Mouse (Mus musculus) gastrocnemius, postnatal 36 days (tissue): ENCODE data around the gene Olfr317. TPM values are rescaled to one million over a fixed set of nuclear protein-coding genes. Genes with fewer than 3 reads are reported as not detected.
"Not testable (repeated sequence)": the region's sequence is repeated elsewhere in the genome, so short reads cannot be mapped to it uniquely, and the experiment has no call there.

Source experiments
- DNase-seq, 2 experiments: peaks; one replicate each; pipeline ENCODE4 v3.0.0; 2022
- intact Hi-C: fragments of 180-260 bp; cut with DNase I; formaldehyde crosslinking; loops from one replicate; pipeline ENCODE4 v1.15.1; 2025
- long read RNA-seq, 2 experiments: library from polyadenylated mRNA; stranded (forward); transcript quantifications; one replicate each; pipeline ENCODE4 v2.0.0; 2021
- total RNA-seq, 2 experiments: library from RNA; stranded (reverse); gene quantifications; 2 replicates each; pipeline ENCODE4 v1.2.3; 2021

The Olfr317 gene
- total RNA-seq: not detected
- long read RNA-seq, experiment 1: 0 reads
- long read RNA-seq, experiment 2: 0 reads

DNA sequence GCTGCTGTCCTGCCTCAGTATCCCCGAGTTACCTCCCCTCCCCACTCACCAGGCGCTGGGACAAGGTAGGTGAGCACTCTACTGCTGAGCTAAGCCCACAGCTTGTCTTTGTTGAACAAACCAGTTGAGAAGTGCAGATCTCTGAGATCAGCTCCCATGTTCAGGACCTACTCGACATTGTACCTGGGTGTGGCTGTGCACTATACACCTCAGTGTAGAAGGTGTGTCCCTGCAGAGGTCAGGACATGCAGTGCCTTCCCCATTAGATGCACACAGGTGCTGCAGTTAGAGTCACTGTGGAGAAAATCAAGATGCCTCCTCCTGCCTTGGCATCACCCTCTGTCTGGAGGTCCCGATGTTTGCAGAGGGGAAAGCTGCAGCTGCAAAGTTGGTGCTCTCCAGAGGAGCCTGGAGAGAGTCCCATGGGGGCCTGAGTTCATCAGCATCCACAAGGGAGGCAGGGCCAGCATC lies at the start of gene Olfr317:
TSS of gene Olfr317 (minus strand) at position 421 of the 471 bp plus-strand sequence.
- intact Hi-C loops: no loop called here
- no peak for DNase-seq

DNA sequence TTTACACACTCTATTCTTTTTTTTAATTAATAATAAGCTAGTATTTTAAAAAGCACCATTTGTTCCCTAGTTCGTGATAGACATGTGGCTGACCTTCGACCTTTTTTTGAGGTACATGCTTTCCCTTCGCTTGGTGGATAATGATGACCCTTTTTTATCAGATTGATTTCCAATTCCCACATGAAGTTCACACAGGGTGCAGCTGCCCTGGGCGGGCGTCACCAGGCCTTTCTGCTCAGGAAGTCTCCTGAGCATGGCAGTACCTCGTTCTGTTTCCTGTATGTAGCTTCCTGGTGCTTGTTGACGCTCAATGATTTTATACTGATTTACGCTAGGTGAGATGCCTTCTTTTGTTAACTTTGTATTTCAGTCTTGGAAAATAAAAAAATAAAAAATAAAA lies 49.3 kb upstream of the Olfr317 start:
- no peak for DNase-seq
- intact Hi-C loops: no loop called here

DNA sequence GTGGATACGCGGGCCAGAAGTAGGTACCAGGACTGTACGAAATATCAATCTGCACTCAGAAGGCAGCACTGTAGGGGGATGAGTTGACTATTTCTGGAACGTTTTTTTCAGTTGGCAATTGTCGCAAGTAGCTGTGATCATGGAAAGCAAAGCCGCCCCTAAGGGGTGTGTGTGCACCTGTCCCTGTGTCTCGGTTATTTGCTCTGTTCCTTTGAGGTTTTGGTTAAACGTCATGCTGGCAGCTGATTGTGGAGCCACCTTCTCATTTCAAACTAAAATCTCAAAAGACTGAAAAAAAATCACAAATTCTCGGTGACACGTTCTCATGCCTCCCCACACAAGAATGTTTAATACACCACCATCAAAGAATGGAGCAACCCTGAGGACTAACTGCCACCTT lies 48.6 kb upstream of the Olfr317 start:
- no peak for DNase-seq
- intact Hi-C loops: no loop called here

DNA sequence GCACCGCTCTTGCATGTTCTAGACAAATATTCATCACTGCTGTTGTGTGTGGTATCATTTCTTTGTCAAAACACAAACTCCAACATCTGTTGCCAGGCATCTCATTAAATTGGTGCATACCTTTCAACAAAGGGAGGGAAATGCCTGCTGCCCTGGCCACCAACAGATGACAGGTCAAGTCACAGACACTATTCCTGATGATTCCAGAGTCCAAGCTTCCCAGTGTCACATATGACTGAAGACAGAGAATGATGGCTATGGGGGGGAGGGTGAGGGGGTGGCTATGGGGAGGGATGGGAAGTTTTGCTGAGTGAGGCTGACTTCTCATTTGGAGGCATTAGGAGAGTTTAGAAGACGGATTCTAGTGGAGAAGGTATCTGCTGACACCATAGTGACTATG lies 45.2 kb upstream of the Olfr317 start:
- intact Hi-C loops: no loop called here
- no peak for DNase-seq

DNA sequence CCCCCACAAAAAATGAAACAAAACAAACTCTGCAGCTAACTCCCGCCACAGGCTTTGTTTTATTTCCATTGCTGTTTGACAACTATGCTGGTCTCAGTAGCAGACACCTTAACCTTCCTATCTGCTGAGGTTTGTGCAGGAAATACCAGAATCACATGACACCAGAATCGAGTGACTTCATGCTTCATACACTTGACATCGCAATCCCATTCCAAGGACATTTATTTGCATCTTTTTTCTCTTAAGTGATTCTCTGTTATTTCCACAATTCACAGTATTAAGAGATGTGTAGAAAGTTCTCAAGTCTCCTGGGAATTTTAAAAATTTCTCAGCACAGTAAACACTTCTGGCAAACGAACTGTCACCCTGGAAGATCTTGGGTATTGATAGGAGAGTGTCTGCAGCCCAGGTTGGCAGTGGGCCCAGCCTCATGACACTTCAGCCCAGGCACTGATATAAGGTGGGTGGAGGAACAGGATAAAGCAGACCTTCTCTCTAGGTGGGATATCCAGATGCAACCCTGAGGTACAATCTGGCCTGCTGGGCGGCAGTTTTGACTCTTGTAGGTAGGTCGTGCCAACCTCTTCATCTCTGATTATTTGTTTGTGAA lies 43.6 kb upstream of the Olfr317 start, which contains the start of gene Olfr314:
TSS of gene Olfr314 (plus strand) at position 473 of the 610 bp plus-strand sequence.
- intact Hi-C loops: no loop called here
- DNase-seq: no peak

DNA sequence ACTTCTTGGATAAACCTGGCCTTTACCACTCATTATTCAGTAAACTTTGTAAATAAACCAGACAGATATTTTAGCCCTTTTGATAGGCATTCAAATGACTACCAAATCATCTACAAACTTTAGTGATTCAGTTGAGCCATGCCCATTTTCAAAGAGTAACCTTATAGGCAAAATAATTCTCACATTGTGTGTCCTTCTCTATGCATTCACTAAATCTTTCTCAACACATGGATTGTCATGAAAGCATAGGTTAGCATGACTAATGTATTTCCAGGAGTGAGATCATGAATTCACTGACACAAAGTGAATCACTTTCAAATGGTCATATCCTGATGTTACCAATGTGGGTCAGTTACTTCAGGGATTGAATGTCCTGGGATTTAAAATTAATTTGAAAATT lies 33.9 kb upstream of the Olfr317 start, which contains the start of gene Olfr315:
TSS of gene Olfr315 (plus strand) at position 301 of the 400 bp plus-strand sequence.
- DNase-seq: no peak
- intact Hi-C loops: no loop called here

DNA sequence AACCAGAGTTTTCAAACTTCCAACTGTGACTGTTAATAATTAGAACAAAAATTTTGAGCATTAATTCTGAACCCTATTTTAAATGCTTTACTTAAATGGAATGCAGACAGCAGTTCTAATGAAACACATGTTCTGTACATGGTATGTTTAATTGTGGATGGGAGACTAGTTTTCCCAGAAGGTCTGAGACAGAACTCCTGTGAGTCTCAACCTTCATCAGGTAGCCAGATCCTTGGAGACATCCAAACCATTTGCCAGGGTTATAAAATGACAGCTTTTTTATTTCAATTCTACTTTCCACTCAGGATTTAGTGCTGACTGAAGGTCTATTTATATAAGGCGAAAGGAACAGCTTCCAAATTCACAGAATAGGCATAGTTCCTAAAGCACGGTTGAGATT lies 13.4 kb upstream of the Olfr317 start, which contains the start of gene Olfr316:
TSS of gene Olfr316 (plus strand) at position 301 of the 400 bp plus-strand sequence.
- no peak for DNase-seq
- intact Hi-C loops: no loop called here

DNA sequence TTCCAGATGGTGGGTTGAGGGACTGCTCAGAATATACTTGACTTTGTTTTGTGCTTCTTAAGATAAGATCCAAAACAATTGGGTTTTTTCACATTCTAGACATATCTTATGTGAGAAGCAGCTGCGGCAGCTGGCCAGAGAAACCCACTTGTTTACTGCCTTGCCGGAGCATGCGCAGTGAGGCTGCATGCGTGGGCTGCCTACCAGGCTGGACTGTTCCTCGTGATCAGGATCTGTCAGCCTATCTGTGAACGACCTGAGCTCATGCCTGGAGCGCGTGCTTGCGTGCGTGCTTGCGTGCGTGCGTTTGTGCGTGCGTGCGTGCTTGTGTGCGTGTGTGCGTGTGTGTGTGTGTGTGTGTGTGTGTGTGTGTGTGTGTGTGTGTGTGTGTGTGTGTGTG lies 12.1 kb upstream of the Olfr317 start:
- intact Hi-C loops, DNase-seq: not testable (repeated sequence)

DNA sequence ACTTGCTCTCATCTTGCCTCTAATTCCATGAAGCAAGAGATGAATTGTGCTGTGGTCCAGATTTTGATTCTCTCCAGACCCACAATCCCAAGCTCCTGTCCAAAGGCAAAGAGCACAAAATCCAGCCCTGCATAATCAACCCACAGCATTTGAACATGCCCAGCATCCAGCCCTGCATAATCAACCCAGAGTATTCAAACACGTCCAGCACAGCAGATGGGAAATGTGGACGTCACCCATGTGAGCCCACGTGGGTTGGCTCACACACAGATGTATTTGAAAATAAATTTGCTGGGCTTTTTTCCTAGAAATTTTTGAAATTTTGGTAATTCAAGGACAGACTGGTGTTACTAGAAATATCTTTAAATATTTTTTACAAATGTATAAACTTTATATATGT lies 5.6 kb downstream of the Olfr317 start:
- no peak for DNase-seq
- intact Hi-C loops: no loop called here

DNA sequence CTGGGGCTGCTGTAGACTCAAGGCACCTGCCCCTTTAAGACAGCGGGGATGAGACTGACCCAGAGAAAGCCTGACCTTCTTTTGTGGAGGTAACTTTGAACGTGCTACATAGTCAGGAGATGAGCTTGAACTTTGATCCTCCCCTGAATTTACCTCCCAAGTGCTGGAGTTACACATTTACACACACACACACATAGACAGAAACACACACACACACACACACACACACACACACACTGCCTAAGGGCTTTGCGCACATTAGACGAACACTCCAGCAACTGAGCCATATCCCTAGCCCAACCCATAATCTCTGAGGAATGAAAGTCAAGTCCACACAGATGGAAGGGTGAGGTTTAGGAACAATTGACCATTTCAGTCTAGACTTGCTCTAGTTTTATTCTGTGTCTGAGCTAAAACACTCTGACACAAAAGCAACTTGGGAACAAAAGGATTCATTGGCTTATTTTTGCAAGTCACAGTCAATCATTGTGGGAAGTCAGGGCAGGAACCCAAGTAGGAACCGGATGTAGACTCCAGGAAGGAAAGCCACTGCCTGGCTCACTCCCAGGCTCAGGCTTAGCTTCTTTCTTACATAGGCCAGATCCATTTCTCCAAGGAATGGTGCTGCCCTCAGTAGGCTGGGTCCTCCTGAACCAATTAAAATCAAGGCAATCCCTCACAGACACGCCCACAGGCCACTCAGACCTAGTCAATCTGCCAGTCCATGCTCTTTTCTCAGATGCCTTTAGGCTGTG lies 10.9 kb downstream of the Olfr317 start:
- intact Hi-C loops, DNase-seq: not testable (repeated sequence)

DNA sequence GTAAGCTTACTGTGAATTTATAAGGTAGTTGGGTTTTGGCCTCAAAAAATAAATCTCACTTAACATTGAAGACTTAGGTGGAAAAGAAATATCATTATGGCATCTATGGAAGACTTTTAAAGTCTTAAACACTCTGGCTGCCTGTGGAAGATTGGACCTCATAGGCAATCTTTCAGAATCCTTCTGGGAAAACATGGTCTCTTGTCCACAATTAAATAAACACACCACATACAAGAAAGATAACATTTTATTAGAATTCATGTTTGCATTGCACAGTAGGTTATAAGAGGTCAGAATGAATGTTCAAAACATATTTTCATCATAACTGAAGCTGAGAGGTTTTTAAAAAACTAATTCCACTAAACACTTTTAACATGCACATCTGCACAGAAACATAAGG lies 15.1 kb downstream of the Olfr317 start, which contains the start of gene Olfr318:
TSS of gene Olfr318 (minus strand) at position 101 of the 400 bp plus-strand sequence.
- intact Hi-C loops: no loop called here
- DNase-seq: no peak

DNA sequence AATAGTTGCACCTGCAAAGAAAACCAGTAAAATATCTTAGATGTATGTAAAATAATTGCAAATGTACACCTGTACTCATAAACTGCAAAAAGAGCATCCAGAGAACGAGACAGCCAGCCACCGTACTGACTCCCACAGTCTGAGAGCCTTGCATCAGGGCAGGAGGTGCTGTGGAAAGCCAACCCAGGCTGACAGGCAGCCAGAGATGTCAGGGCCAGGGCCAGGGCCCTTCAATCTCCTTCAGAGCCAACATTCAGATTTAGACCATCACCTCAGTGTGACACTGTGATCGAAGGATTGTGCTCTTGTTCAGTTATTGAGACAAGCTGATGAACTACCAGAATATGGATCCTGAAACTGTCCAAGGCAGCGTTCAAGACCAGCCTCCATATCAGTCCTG lies 19.3 kb downstream of the Olfr317 start:
- DNase-seq: no peak
- intact Hi-C loops: no loop called here

DNA sequence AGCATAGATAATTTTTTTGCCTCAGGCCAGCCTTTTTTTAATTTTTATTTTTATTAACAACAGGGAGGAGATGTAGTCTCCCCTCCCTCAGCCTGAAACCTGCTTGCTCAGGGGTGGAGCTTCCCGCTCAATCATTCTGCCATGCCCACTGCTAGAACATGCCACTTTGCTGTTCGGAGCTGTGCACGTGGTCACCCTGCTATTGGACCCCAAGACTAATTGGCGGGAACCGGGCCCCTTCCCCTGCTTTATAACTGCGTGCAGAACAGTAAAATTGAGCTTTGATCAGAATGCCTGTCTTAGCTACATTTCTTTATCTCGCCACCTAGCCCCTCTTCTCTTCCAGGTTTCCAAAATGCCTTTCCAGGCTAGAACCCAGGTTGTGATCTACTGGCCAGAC lies 21.3 kb downstream of the Olfr317 start:
- intact Hi-C loops: not testable (repeated sequence)

DNA sequence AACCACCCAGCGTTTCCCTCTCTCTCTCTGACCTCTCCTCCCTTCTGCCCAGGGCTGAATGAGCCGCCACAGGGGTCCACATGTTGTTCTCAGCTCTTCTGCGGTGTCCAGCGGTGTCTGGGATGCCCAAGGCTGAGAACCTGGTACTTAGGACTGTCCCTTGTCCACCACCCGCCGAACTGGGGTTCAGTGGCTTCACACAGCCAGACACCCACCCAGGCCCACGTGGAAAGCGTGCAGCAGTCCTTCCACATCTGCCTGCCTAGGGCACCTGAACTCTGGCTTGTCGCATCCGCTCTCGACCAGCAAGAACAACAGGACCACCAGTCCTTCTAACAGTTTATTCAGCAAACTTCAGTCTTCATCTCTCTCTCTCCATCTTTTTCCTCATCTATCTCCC lies 29.9 kb downstream of the Olfr317 start:
- intact Hi-C loops: no loop called here
- DNase-seq: no peak

More for the DNA sequence above, 21.3 kb downstream of the Olfr317 start:
- not testable (repeated sequence) for DNase-seq

DNA sequence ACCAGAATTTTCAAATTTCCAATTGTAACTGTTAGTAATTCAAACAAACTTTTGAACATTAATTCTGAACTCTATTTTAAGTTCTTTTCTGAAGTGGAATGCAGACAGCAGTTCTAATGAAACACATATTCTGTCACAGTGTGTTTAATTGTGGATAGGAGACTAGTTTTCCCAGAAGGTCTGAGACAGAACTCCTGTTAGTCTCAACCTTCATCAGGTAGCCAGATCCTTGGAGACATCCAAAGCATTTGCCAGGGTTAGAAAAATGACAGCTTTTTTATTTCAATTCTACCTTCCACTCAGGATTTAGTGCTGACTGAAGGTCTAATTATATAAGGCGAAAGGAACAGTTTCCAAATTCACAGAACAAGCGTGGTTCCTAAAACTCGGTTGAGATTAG lies 40.1 kb downstream of the Olfr317 start, which contains the start of gene Olfr319:
TSS of gene Olfr319 (plus strand) at position 301 of the 400 bp plus-strand sequence.
- intact Hi-C loops: no loop called here

More for the DNA sequence above, 40.1 kb downstream of the Olfr317 start, which contains the start of gene Olfr319:
- DNase-seq: no peak

Other genes with a start within 250 kb of the Olfr317 start
- not detected for gene Olfr332, start 246.7 kb downstream of the Olfr317 start, total RNA-seq
- gene Olfr331, start 236.6 kb downstream of the Olfr317 start, total RNA-seq: not detected
- not detected for gene Olfr330, start 204.4 kb downstream of the Olfr317 start, total RNA-seq
- gene Olfr329-ps, start 192.8 kb downstream of the Olfr317 start, total RNA-seq: not detected
- gene Olfr328, start 183.6 kb downstream of the Olfr317 start, total RNA-seq: not detected
- gene Olfr224, start 168.7 kb downstream of the Olfr317 start, total RNA-seq: not detected
- not detected for gene Olfr325, start 161.5 kb downstream of the Olfr317 start, total RNA-seq
- not detected for gene Olfr324, start 144.1 kb downstream of the Olfr317 start, total RNA-seq
- not detected for gene 2210407C18Rik, start 123.1 kb downstream of the Olfr317 start, total RNA-seq
- not detected for gene Olfr323, start 108.7 kb downstream of the Olfr317 start, total RNA-seq
- not detected for gene Trim58, start 98.7 kb downstream of the Olfr317 start, total RNA-seq
- not detected for gene Olfr322, start 80.4 kb downstream of the Olfr317 start, total RNA-seq
- not detected for gene Olfr320, start 58.1 kb downstream of the Olfr317 start, total RNA-seq
- not detected for gene Olfr319, start 40.0 kb downstream of the Olfr317 start, total RNA-seq
- not detected for gene Olfr318, start 15.2 kb downstream of the Olfr317 start, total RNA-seq
- not detected for gene Olfr316, start 13.5 kb upstream of the Olfr317 start, total RNA-seq
- not detected for gene Olfr315, start 34.0 kb upstream of the Olfr317 start, total RNA-seq
- gene Olfr314, start 43.7 kb upstream of the Olfr317 start, total RNA-seq: not detected
- not detected for gene Fam183b, start 62.7 kb upstream of the Olfr317 start, total RNA-seq
- gene Olfr313, start 75.8 kb upstream of the Olfr317 start, total RNA-seq: not detected
- gene Olfr312, start 90.0 kb upstream of the Olfr317 start, total RNA-seq: not detected
- not detected for gene Olfr311, start 100.0 kb upstream of the Olfr317 start, total RNA-seq
- gene Gm12258, start 107.9 kb upstream of the Olfr317 start, total RNA-seq: 1 to 10 TPM in 1 of 2 experiments, under 1 TPM in 1; 0.69 to 1.1 TPM
- 1 to 10 TPM in 1 of 2 experiments, under 1 TPM in 1; 0.74 to 1.2 TPM for gene 2810021J22Rik, start 128.0 kb upstream of the Olfr317 start, total RNA-seq
- gene Zfp39, start 165.0 kb upstream of the Olfr317 start, total RNA-seq: 1 to 10 TPM; 2.0 to 3.2 TPM
- not detected for gene Btnl10, start 178.7 kb upstream of the Olfr317 start, total RNA-seq
- 10 to 100 TPM; 86.9 to 96.5 TPM for gene Rnf187, start 199.7 kb upstream of the Olfr317 start, total RNA-seq
- 1 to 10 TPM; 1.1 to 1.5 TPM for gene Hist3h2ba, start 209.7 kb upstream of the Olfr317 start, total RNA-seq
- gene Hist3h2a, start 215.5 kb upstream of the Olfr317 start, total RNA-seq: 10 to 100 TPM in 1 of 2 experiments, 1 to 10 TPM in 1; 9.5 to 10.5 TPM
- under 1 TPM; 0.13 to 0.17 TPM for gene Trim17, start 215.5 kb upstream of the Olfr317 start, total RNA-seq
- 1 to 10 TPM; 5.6 to 7.4 TPM for gene Trim11, start 238.9 kb upstream of the Olfr317 start, total RNA-seq